Mouse (Mus musculus) heart, postnatal 0 days (tissue): Measurements from ENCODE around the gene Add2. TPM values are rescaled to one million over a fixed set of nuclear protein-coding genes. Genes with fewer than 3 reads are reported as not detected.

Experiments
- ATAC-seq: fragments of 200-750 bp; cut with Nextera tagmentation; 2 replicates; pipeline ENCODE4 v1.8.0; 2017; ENCODE audit warnings: low read depth, moderate number of reproducible peaks, moderate library complexity; ENCODE audit not compliant: insufficient read depth
- DNase-seq: peaks from one replicate; pipeline ENCODE4 v3.0.0-alpha.2; 2016; ENCODE audit warnings: low spot score
- H3K27ac ChIP-seq: fragments of 300-500 bp; sonication (generic); 2 replicates; pipeline ENCODE4 v1.5.1; 2014; ENCODE audit warnings: low read depth, mild to moderate bottlenecking
- H3K27me3 ChIP-seq: fragments of 300-500 bp; sonication (generic); 2 replicates; pipeline ENCODE4 v1.6.1; 2014; ENCODE audit warnings: low read length, mixed read lengths; ENCODE audit not compliant: control insufficient read depth, insufficient read depth
- H3K36me3 ChIP-seq: fragments of 300-500 bp; sonication (generic); replicated peaks from 2 replicates; pipeline ENCODE4 v1.6.1; 2014; ENCODE audit warnings: low read length, mixed read lengths; ENCODE audit not compliant: control insufficient read depth, insufficient read depth
- H3K4me1 ChIP-seq: fragments of 300-500 bp; sonication (generic); 2 replicates; pipeline ENCODE4 v1.6.1; 2014; ENCODE audit warnings: antibody characterized with exemption; ENCODE audit not compliant: control insufficient read depth, insufficient read depth
- H3K4me2 ChIP-seq: fragments of 300-500 bp; sonication (generic); 2 replicates; pipeline ENCODE4 v1.6.1; 2014; ENCODE audit warnings: low read depth, mild to moderate bottlenecking, low read length, moderate library complexity
- H3K4me3 ChIP-seq: fragments of 300-500 bp; sonication (generic); 2 replicates; pipeline ENCODE4 v1.5.1; 2014; ENCODE audit warnings: low read depth, low read length
- H3K9ac ChIP-seq: fragments of 300-500 bp; sonication (generic); replicated peaks from 2 replicates; pipeline ENCODE4 v1.6.1; 2014; ENCODE audit warnings: low read depth, low read length, mixed read lengths
- H3K9me3 ChIP-seq: fragments of 300-500 bp; sonication (generic); replicated peaks from 2 replicates; pipeline ENCODE4 v1.6.1; 2016; ENCODE audit warnings: low read length; ENCODE audit not compliant: control insufficient read depth
- CTCF ChIP-seq: IDR thresholded peaks from 2 replicates; pipeline ENCODE4 v1.5.1; 2016; ENCODE audit warnings: antibody characterized with exemption, control low read depth, low read depth
- EP300 ChIP-seq: IDR thresholded peaks from 2 replicates; pipeline ENCODE4 v1.6.1; 2016; ENCODE audit warnings: antibody characterized with exemption, low read depth
- WGBS: fragments of 180-500 bp; shearing (Covaris S2); extraction: QIAGEN DNeasy Blood & Tissue Kit; methylation state at CpG from one replicate; pipeline ENCODE4 v1.1.7; 2014; 5-methylcytosine and 5-hydroxymethylcytosine counted together
- polyA plus RNA-seq: library from polyadenylated mRNA; unstranded; fragments of >200 nt; fragmentation: Nextera tagmentation; extraction: Ambion mirVana; gene quantifications from 2 replicates; pipeline ENCODE4 v1.2.1, GENCODE M21; 2015
- total RNA-seq: library from RNA; depleted of rRNA; stranded (reverse); fragments of >200 nt; gene quantifications from 2 replicates; pipeline ENCODE4 v1.2.3, GENCODE M21; 2014; ENCODE audit warnings: low replicate concordance; rRNA removed

Gene Add2
- total and polyA plus RNA-seq, 2 experiments from 2014 or later: 1.2 to 1.5 TPM

GRCm38 (mm10) chr6:86167851-86168250, 139.4 kb downstream of the Add2 start:
- 57% methylated on average over 5 of the region's 5 CpGs for WGBS
- H3K9ac ChIP-seq: no peak overlapping the region
- no peak overlapping the region for H3K4me2 ChIP-seq
- H3K27me3 ChIP-seq: peaks cover 5% of the 10 kb centered on the region; the same call in 1 of the 2 replicates
- no peaks in the 10 kb centered on the region for H3K4me1 ChIP-seq
- TF ChIP-seq CTCF (no peak), EP300 (no peak)
- H3K36me3 ChIP-seq: no peaks in the 10 kb centered on the region
- no peak overlapping the region for H3K27ac ChIP-seq
- no peaks in the 10 kb centered on the region for H3K9me3 ChIP-seq
- H3K4me3 ChIP-seq: no peak overlapping the region
- ATAC-seq: no peak
- no peak for DNase-seq

- Histone ChIP-seq H3K9ac (no peak overlapping the region), H3K4me1 (no peaks in the 10 kb centered on the region), H3K27me3 (peaks cover 5% of the 10 kb centered on the region; the same call in 1 of the 2 replicates), H3K36me3 (no peaks in the 10 kb centered on the region), H3K4me3 (no peak overlapping the region), H3K4me2 (no peak overlapping the region), H3K9me3 (no peaks in the 10 kb centered on the region), H3K27ac (no peak overlapping the region)
- no peak for ATAC-seq
- no peak for TF ChIP-seq CTCF
- TF ChIP-seq EP300: no peak
- no peak for DNase-seq
- WGBS: 43% methylated on average over 4 of the region's 4 CpGs
Measured at GRCm38 (mm10) chr6:86169166-86169565, 140.7 kb downstream of the Add2 start.

Other genes starting within 250 kb of the Add2 start
- gene Nat8f6, start 207.7 kb upstream of the Add2 start, total RNA-seq: not detected in 2 replicates
- gene Nat8f6, start 207.7 kb upstream of the Add2 start, polyA plus RNA-seq: not detected in 2 replicates
- gene Nat8f5, start 207.7 kb upstream of the Add2 start, total RNA-seq: not detected in 2 replicates
- not detected in 2 replicates for gene Nat8f5, start 207.7 kb upstream of the Add2 start, polyA plus RNA-seq
- not detected in 2 replicates for gene Nat8, start 196.6 kb upstream of the Add2 start, total RNA-seq
- not detected in 2 replicates for gene Nat8, start 196.6 kb upstream of the Add2 start, polyA plus RNA-seq
- not detected in 2 replicates for gene Nat8f2, start 159.5 kb upstream of the Add2 start, total RNA-seq
- gene Nat8f2, start 159.5 kb upstream of the Add2 start, polyA plus RNA-seq: not detected in 2 replicates
- gene Nat8f4, start 123.8 kb upstream of the Add2 start, total RNA-seq: 0.42 and 2.2 TPM in 2 replicates
- gene Nat8f4, start 123.8 kb upstream of the Add2 start, polyA plus RNA-seq: 1.4 and 1.7 TPM in 2 replicates
- gene Tprkb, start 116.8 kb upstream of the Add2 start, total RNA-seq: 8.5 and 15.0 TPM in 2 replicates
- gene Tprkb, start 116.8 kb upstream of the Add2 start, polyA plus RNA-seq: 19.2 and 25.5 TPM in 2 replicates
- 3.6 TPM in 2 replicates for gene Nat8f1, start 113.0 kb upstream of the Add2 start, total RNA-seq
- 5.6 and 7.4 TPM in 2 replicates for gene Nat8f1, start 113.0 kb upstream of the Add2 start, polyA plus RNA-seq
- 36.8 and 39.1 TPM in 2 replicates for gene Dusp11, start 67.0 kb upstream of the Add2 start, total RNA-seq
- gene Dusp11, start 67.0 kb upstream of the Add2 start, polyA plus RNA-seq: 27.7 and 33.5 TPM in 2 replicates
- not detected in 2 replicates for gene Figla, start 12.5 kb upstream of the Add2 start, total RNA-seq
- not detected in 2 replicates for gene Figla, start 12.5 kb upstream of the Add2 start, polyA plus RNA-seq
- 7.2 and 13.1 TPM in 2 replicates for gene Tgfa, start 166.5 kb downstream of the Add2 start, total RNA-seq
- gene Tgfa, start 166.5 kb downstream of the Add2 start, polyA plus RNA-seq: 1.1 TPM in 2 replicates